Mouse (Mus musculus) frontal cortex, adult 2 months (tissue): ENCODE results near the gene Ei24. TPM values are rescaled to one million over a fixed set of nuclear protein-coding genes. Genes with fewer than 3 reads are reported as not detected.

Source experiments
- DNase-seq, 2 experiments: peaks; one replicate each; pipeline ENCODE4 v3.0.0; 2022; ENCODE audit warnings: low spot score in 1 of 2; ENCODE audit errors: extremely low spot score in 1 of 2
- polyA plus RNA-seq: library from polyadenylated mRNA; depleted of rRNA; stranded (reverse); fragments of >200 nt; gene quantifications from 2 replicates; pipeline ENCODE4 v1.2.3, GENCODE M21; 2012; rRNA removed

The Ei24 gene
- 128 and 130 TPM in 2 replicates for polyA plus RNA-seq

- peak; percentile 74 to 94 for DNase-seq
Observed at GRCm38 (mm10) chr9:36796781-36797555, at the start of gene Ei24. Gene Ei24 (minus strand): TSS chr9:36797393.

- DNase-seq: no peak
Observed at GRCm38 (mm10) chr9:36846346-36846745, 49.2 kb upstream of the Ei24 start.

- DNase-seq: no peak
Observed at GRCm38 (mm10) chr9:36833914-36834313, 36.7 kb upstream of the Ei24 start.

- peak; percentile 46 to 72 for DNase-seq
Observed at GRCm38 (mm10) chr9:36833043-36833881, 36.1 kb upstream of the Ei24 start.

- peak; percentile 84 to 95 for DNase-seq
Observed at GRCm38 (mm10) chr9:36832529-36832928, 35.3 kb upstream of the Ei24 start.

GRCm38 (mm10) chr9:36831401-36831800, 34.2 kb upstream of the Ei24 start:
- DNase-seq: no peak

- no peak for DNase-seq
Observed at GRCm38 (mm10) chr9:36826612-36827363, 29.6 kb upstream of the Ei24 start.

GRCm38 (mm10) chr9:36822024-36822423, 24.8 kb upstream of the Ei24 start:
- DNase-seq: no peak

GRCm38 (mm10) chr9:36821644-36822000, 24.4 kb upstream of the Ei24 start, which contains the start of gene Fez1:
Gene Fez1 (plus strand): TSS chr9:36821864.
- DNase-seq: peak; percentile 87 to 92

GRCm38 (mm10) chr9:36820969-36821643, 23.9 kb upstream of the Ei24 start:
- no peak for DNase-seq

- no peak for DNase-seq
Observed at GRCm38 (mm10) chr9:36818905-36819304, 21.7 kb upstream of the Ei24 start.

GRCm38 (mm10) chr9:36814486-36814885, 17.3 kb upstream of the Ei24 start:
- no peak for DNase-seq

GRCm38 (mm10) chr9:36808126-36808785, 11.1 kb upstream of the Ei24 start:
- DNase-seq: no peak

- no peak for DNase-seq
Observed at GRCm38 (mm10) chr9:36805256-36805975, 8.2 kb upstream of the Ei24 start.

- DNase-seq: no peak
Observed at GRCm38 (mm10) chr9:36803926-36804325, 6.7 kb upstream of the Ei24 start.

- DNase-seq: no peak
Observed at GRCm38 (mm10) chr9:36803386-36803785, 6.2 kb upstream of the Ei24 start.

GRCm38 (mm10) chr9:36802951-36803350, 5.8 kb upstream of the Ei24 start:
- no peak for DNase-seq

- no peak for DNase-seq
Observed at GRCm38 (mm10) chr9:36801961-36802360, 4.8 kb upstream of the Ei24 start.

- no peak for DNase-seq
Observed at GRCm38 (mm10) chr9:36796224-36796623, 969 bp downstream of the Ei24 start.
